Mouse (Mus musculus) G1E-ER4 (cell line): ENCODE measurements around the gene Trim58. TPM values are rescaled to one million over a fixed set of nuclear protein-coding genes. Genes with fewer than 3 reads are reported as not detected.
A peak's percentile ranks its signal among the peaks of the same experiment; 100 is the strongest.

Source experiments
- GATA1 ChIP-seq: IDR thresholded peaks from one replicate; pipeline ENCODE4 v1.8.0; 2012; ENCODE audit warnings: low read length, inconsistent platforms
- polyA plus RNA-seq: library from polyadenylated mRNA; stranded (reverse); fragments of >175 nt; gene quantifications from 2 replicates; pipeline ENCODE4 v1.2.3, GENCODE M21; 2012

Trim58 gene
- polyA plus RNA-seq, 1 experiment = not detected

DNA sequence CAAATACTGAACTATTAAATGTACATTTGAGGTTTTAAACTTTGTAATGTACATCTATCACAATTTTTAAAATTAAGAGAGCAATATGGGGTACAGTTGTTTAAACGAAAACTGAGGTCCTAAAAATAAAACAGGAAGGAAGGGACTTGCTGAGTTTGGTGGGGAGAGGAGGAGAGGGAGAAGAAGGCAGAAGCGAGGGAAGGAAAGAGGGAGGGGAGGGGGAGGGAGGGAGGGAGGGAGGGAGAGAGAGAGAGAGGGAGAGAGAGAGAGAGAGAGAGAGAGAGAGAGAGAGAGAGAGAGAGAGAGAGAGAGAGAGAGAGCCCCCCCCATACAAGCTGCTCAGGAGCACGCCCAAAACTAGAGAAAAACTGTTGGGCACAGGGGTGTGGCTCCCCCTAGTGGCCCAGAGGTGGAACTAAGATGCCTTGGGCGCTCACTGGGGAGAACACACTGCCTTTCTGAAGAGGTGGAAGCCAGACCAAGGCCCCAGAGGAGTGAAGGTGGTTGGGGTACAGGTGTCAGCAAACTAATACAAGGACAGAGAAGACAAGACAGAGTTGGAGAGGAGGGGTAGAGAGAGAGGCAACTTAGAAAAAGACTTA is 3.8 kb upstream of the Trim58 start:
- no peak for TF ChIP-seq GATA1

DNA sequence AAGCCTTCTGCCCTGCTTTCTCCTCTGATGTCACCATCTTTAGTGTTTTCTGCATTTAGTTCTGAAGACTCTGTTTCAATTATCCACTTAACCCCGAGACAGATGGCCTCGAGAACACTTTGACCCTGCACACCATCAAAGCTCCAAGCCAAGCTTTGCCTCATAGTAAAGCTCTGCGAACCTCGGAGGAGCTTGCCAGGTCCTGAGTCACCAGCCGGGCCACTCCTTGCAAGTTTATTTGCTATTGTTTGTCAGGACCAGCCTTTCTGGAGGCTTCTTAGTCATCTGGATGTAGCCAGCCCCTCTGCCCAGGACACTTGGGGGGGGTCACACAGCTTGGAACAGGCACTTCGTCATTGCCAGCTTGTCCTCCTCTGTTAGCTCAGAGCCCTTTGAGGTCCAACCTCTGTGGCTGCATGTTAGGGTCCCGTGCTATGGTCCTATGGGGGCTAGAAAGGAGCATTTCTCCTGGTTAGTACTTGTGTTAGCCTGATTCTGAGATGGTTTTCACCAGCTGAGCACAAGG is 2.0 kb upstream of the Trim58 start:
- TF ChIP-seq GATA1 = no peak

DNA sequence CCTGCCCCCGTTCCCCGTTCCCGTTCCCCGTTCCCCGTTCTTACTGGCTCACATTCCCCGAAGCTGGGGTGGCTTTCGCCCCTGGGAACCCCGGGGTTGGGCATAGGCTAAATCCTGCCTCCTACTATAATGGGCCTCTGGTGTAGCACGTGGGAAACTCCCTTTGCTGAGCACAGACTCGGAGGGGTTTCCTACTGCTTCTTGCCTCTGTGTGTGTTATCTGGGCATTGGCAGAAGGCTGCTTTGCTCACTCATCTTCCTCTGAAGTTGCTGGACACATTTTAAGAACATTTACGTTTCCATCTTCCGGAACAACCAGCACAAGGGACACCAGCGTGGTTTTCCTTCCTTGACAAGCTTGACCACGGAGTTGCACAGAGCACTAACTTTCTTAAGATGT is 792 bp downstream of the Trim58 start:
- TF ChIP-seq GATA1 = no peak

GRCm38 (mm10) chr11:58641638-58642358 is 1.5 kb downstream of the Trim58 start:
- TF ChIP-seq GATA1 = no peak

GRCm38 (mm10) chr11:58643350-58643749 is 3.1 kb downstream of the Trim58 start:
- TF ChIP-seq GATA1 = peak; percentile 52

GRCm38 (mm10) chr11:58655151-58655550 is 14.9 kb downstream of the Trim58 start:
- TF ChIP-seq GATA1 = no peak

DNA sequence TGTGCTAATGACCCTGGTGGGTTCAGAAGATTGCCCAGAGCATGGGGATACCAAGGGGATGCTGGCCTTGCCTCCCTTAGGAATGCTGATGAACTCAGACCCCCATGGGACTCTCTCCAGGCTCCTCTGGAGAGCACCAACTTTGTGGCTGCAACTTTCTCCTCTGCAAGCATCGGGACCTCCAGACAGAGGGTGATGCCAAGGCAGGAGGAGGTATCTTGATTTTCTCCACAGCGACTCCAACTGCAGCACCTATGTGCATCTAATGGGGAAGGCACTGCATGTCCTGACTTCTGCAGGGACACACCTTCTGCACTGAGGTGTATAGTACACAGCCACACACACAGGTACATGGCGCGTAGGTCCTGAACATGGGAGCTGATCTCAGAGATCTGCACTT is 18.3 kb downstream of the Trim58 start, which contains the start of gene Olfr322:
Gene Olfr322 (plus strand): TSS at position 187 of the 400 bp plus-strand sequence.
- no peak for TF ChIP-seq GATA1

- TF ChIP-seq GATA1 = no peak
Observed at GRCm38 (mm10) chr11:58669252-58669651, 29.0 kb downstream of the Trim58 start.

GRCm38 (mm10) chr11:58671825-58672224 is 31.6 kb downstream of the Trim58 start:
- TF ChIP-seq GATA1 = no peak

- TF ChIP-seq GATA1 = no peak
Observed at GRCm38 (mm10) chr11:58680799-58681198, 40.5 kb downstream of the Trim58 start, which contains the start of gene Olfr320. Gene Olfr320 (plus strand): TSS chr11:58681099.

DNA sequence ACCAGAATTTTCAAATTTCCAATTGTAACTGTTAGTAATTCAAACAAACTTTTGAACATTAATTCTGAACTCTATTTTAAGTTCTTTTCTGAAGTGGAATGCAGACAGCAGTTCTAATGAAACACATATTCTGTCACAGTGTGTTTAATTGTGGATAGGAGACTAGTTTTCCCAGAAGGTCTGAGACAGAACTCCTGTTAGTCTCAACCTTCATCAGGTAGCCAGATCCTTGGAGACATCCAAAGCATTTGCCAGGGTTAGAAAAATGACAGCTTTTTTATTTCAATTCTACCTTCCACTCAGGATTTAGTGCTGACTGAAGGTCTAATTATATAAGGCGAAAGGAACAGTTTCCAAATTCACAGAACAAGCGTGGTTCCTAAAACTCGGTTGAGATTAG is 58.6 kb downstream of the Trim58 start, which contains the start of gene Olfr319:
Gene Olfr319 (plus strand): TSS at position 301 of the 400 bp plus-strand sequence.
- TF ChIP-seq GATA1 = no peak

Other genes starting within 250 kb of the Trim58 start
- gene 1810065E05Rik, start 219.4 kb upstream of the Trim58 start, polyA plus RNA-seq = not detected in 2 replicates
- not detected in 2 replicates for gene Gm12253, start 207.9 kb upstream of the Trim58 start, polyA plus RNA-seq
- not detected in 2 replicates for gene Lypd9, start 187.5 kb upstream of the Trim58 start, polyA plus RNA-seq
- not detected in 2 replicates for gene Olfr30, start 178.2 kb upstream of the Trim58 start, polyA plus RNA-seq
- not detected in 2 replicates for gene Olfr332, start 147.9 kb upstream of the Trim58 start, polyA plus RNA-seq
- gene Olfr331, start 137.9 kb upstream of the Trim58 start, polyA plus RNA-seq = not detected in 2 replicates
- not detected in 2 replicates for gene Olfr330, start 105.6 kb upstream of the Trim58 start, polyA plus RNA-seq
- gene Olfr329-ps, start 94.0 kb upstream of the Trim58 start, polyA plus RNA-seq = not detected in 2 replicates
- gene Olfr328, start 84.8 kb upstream of the Trim58 start, polyA plus RNA-seq = not detected in 2 replicates
- not detected in 2 replicates for gene Olfr224, start 69.9 kb upstream of the Trim58 start, polyA plus RNA-seq
- not detected in 2 replicates for gene Olfr325, start 62.7 kb upstream of the Trim58 start, polyA plus RNA-seq
- gene Olfr324, start 45.4 kb upstream of the Trim58 start, polyA plus RNA-seq = not detected in 2 replicates
- not detected in 2 replicates for gene 2210407C18Rik, start 24.4 kb upstream of the Trim58 start, polyA plus RNA-seq
- gene Olfr323, start 10.0 kb upstream of the Trim58 start, polyA plus RNA-seq = not detected in 2 replicates
- gene Olfr322, start 18.3 kb downstream of the Trim58 start, polyA plus RNA-seq = not detected in 2 replicates
- gene Olfr320, start 40.6 kb downstream of the Trim58 start, polyA plus RNA-seq = not detected in 2 replicates
- gene Olfr319, start 58.7 kb downstream of the Trim58 start, polyA plus RNA-seq = not detected in 2 replicates
- not detected in 2 replicates for gene Olfr318, start 83.5 kb downstream of the Trim58 start, polyA plus RNA-seq
- not detected in 2 replicates for gene Olfr317, start 98.7 kb downstream of the Trim58 start, polyA plus RNA-seq
- gene Olfr316, start 112.3 kb downstream of the Trim58 start, polyA plus RNA-seq = not detected in 2 replicates
- not detected in 2 replicates for gene Olfr315, start 132.7 kb downstream of the Trim58 start, polyA plus RNA-seq
- gene Olfr314, start 142.5 kb downstream of the Trim58 start, polyA plus RNA-seq = not detected in 2 replicates
- gene Fam183b, start 161.5 kb downstream of the Trim58 start, polyA plus RNA-seq = not detected in 2 replicates
- not detected in 2 replicates for gene Olfr313, start 174.5 kb downstream of the Trim58 start, polyA plus RNA-seq
- gene Olfr312, start 188.8 kb downstream of the Trim58 start, polyA plus RNA-seq = not detected in 2 replicates
- not detected in 2 replicates for gene Olfr311, start 198.8 kb downstream of the Trim58 start, polyA plus RNA-seq
- 0.12 and 0.42 TPM in 2 replicates for gene Gm12258, start 206.7 kb downstream of the Trim58 start, polyA plus RNA-seq
- 0.02 TPM in 1 of 2 replicates, not detected in the other for gene 2810021J22Rik, start 226.8 kb downstream of the Trim58 start, polyA plus RNA-seq